Comparison of ENCODE assay signal across 24 mouse cellular contexts in the genomic region with DNA sequence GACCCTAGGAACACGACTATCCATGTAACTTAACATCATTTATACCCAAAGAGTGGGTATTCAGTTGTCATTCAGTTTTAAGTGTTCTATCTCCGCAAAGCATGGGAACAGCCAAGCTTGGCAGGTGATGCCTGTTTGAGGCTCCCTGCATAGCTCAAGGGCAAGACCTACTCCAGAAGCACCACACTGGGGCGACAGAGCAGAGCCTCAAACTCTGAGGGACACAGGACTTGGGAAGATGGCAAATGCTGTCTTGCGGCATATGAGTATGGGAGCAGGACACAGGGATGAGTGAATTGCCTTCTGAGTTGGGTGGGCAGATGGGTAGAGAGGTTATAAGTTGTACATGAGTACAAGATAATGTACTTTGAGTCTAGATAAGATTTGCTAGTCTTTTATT.
DNase-seq lines count a peak whose midpoint lies in the region; ATAC-seq and TF ChIP-seq lines count a peak whose summit lies in the region.
"Had no signal": no experiment of that assay in that cellular context is flagged by ENCODE, and none has a peak within 500 bp of the region (broad histone marks: within the 10 kb centered on the region; RNA-seq: fewer than 3 reads in every experiment).

No protein-coding gene starts in this region.

- H3K9ac ChIP-seq in heart, embryonic 16.5 days (ENCODE audit: low read length): no peak overlapping the region
- H3K9ac ChIP-seq in kidney, embryonic 16.5 days (replicated peaks; ENCODE audit: low read length): no peak overlapping the region
- no peak overlapping the region for H3K9ac ChIP-seq in stomach, embryonic 16.5 days (ENCODE audit: low read length)
- H3K9ac ChIP-seq in hindbrain, embryonic 12.5 days: no peak overlapping the region
- H3K9ac ChIP-seq: embryonic facial prominence, embryonic 12.5 days; liver, embryonic 15.5 days; midbrain, embryonic 13.5 days; neural tube, embryonic 13.5 days had no signal

- TF ChIP-seq POLR2A in lung, adult 2 months (IDR thresholded peaks at IDR 0.05; ENCODE audit: borderline replicate concordance, extremely low read depth, low read depth, low read length): no peak

- intact Hi-C loops in heart, postnatal 14 days (cut with DNase I): loop anchor here (2.0 to 5.0 kb wide), 2 partner anchors 56 to 184 kb away; no protein-coding TSS in a partner anchor

- H3K27ac ChIP-seq in heart, embryonic 16.5 days (ENCODE audit: low read length): peak overlapping the region; percentile 57; the same call in 1 of the 2 replicates
- H3K27ac ChIP-seq in kidney, embryonic 16.5 days (ENCODE audit: low read length): peak overlapping the region; percentile 63
- H3K27ac ChIP-seq in stomach, embryonic 16.5 days (ENCODE audit: low read length): peak overlapping the region; percentile 28; the same call in 1 of the 2 replicates
- no peak overlapping the region for H3K27ac ChIP-seq in hindbrain, embryonic 12.5 days
- H3K27ac ChIP-seq: embryonic facial prominence, embryonic 12.5 days; heart, embryonic 10.5 days; hindbrain, postnatal 0 days; liver, embryonic 15.5 days; macrophage; midbrain, embryonic 13.5 days; neural tube, embryonic 13.5 days had no signal

- no peaks in the 10 kb centered on the region for H3K27me3 ChIP-seq in heart, embryonic 16.5 days (ENCODE audit: control insufficient read depth, insufficient read depth, low read length)
- no peaks in the 10 kb centered on the region for H3K27me3 ChIP-seq in kidney, embryonic 16.5 days (ENCODE audit: insufficient read depth, low read length)
- no peaks in the 10 kb centered on the region for H3K27me3 ChIP-seq in stomach, embryonic 16.5 days (ENCODE audit: control insufficient read depth, insufficient read depth, low read length)
- no peaks in the 10 kb centered on the region for H3K27me3 ChIP-seq in hindbrain, embryonic 12.5 days
- H3K27me3 ChIP-seq: embryonic facial prominence, embryonic 12.5 days; liver, embryonic 15.5 days; midbrain, embryonic 13.5 days; neural tube, embryonic 13.5 days had no signal

- peaks cover 16% of the 10 kb centered on the region for H3K4me1 ChIP-seq in heart, embryonic 16.5 days (ENCODE audit: control insufficient read depth, insufficient read depth, low read length)
- peaks cover 17% of the 10 kb centered on the region for H3K4me1 ChIP-seq in kidney, embryonic 16.5 days (ENCODE audit: insufficient read depth, low read length)
- peaks cover 9% of the 10 kb centered on the region for H3K4me1 ChIP-seq in lung, adult 2 months (ENCODE audit: control insufficient read depth, insufficient read depth, low read length)
- peaks cover 15% of the 10 kb centered on the region for H3K4me1 ChIP-seq in stomach, embryonic 16.5 days (ENCODE audit: control insufficient read depth, insufficient read depth, low read length)
- no peaks in the 10 kb centered on the region for H3K4me1 ChIP-seq in hindbrain, embryonic 12.5 days
- H3K4me1 ChIP-seq: embryonic facial prominence, embryonic 12.5 days; midbrain, embryonic 13.5 days; neural tube, embryonic 13.5 days had no signal

- TF ChIP-seq CTCF in lung, adult 2 months (IDR thresholded peaks at IDR 0.05; ENCODE audit: insufficient read depth, low read length): 0 out of 2 replicates have a peak, but pooled peaks have one; percentile 18

- H3K9me3 ChIP-seq in heart, embryonic 16.5 days (replicated peaks; ENCODE audit: control insufficient read depth, low read length): no peaks in the 10 kb centered on the region
- no peaks in the 10 kb centered on the region for H3K9me3 ChIP-seq in kidney, embryonic 16.5 days (ENCODE audit: low read length)
- H3K9me3 ChIP-seq in stomach, embryonic 16.5 days (replicated peaks; ENCODE audit: control insufficient read depth, low read length): no peaks in the 10 kb centered on the region
- H3K9me3 ChIP-seq in hindbrain, embryonic 12.5 days (replicated peaks): no peaks in the 10 kb centered on the region
- H3K9me3 ChIP-seq: embryonic facial prominence, embryonic 12.5 days; heart, embryonic 10.5 days; liver, embryonic 15.5 days; midbrain, embryonic 13.5 days; neural tube, embryonic 13.5 days had no signal

- no peak for DNase-seq in heart, postnatal 14 days
- no peak for DNase-seq in kidney, postnatal 14 days
- no peak for DNase-seq in lung, adult 2 months
- no peak for DNase-seq in lung, postnatal 36 days
- DNase-seq: cerebellum, adult 11-12 months; cerebellum, adult 9-11 months; embryo, embryonic 11 days; layer of hippocampus, postnatal 36 days; left cerebral cortex, postnatal 4 days; liver; right cerebral cortex, postnatal 4 days had no signal

- ATAC-seq in heart, embryonic 16.5 days (replicated peaks; ENCODE audit: extremely low read depth, insufficient read depth, low FRiP score): no peak
- no peak for ATAC-seq in kidney, embryonic 16.5 days (ENCODE audit: low FRiP score, low TSS enrichment)
- no peak for ATAC-seq in stomach, embryonic 16.5 days (ENCODE audit: insufficient read depth, low FRiP score)
- ATAC-seq in hindbrain, embryonic 12.5 days (ENCODE audit: low FRiP score): no peak
- ATAC-seq: forebrain, embryonic 14.5 days; hindbrain, postnatal 0 days; intestine, embryonic 16.5 days; midbrain, embryonic 13.5 days had no signal

- 82% methylated on average over 4 of the region's 4 CpGs for WGBS in heart, embryonic 16.5 days
- WGBS in kidney, embryonic 16.5 days: 88% methylated on average over 4 of the region's 4 CpGs
- 77% methylated on average over 4 of the region's 4 CpGs for WGBS in lung, adult 2 months
- 75% methylated on average over 4 of the region's 4 CpGs for WGBS in stomach, embryonic 16.5 days
- 83% methylated on average over 4 of the region's 4 CpGs for WGBS in hindbrain, embryonic 12.5 days

- no peaks in the 10 kb centered on the region for H3K36me3 ChIP-seq in heart, embryonic 16.5 days (ENCODE audit: control insufficient read depth, insufficient read depth)
- H3K36me3 ChIP-seq in kidney, embryonic 16.5 days (ENCODE audit: insufficient read depth, low read length): no peaks in the 10 kb centered on the region
- H3K36me3 ChIP-seq in stomach, embryonic 16.5 days (ENCODE audit: control insufficient read depth, insufficient read depth, low read length): no peaks in the 10 kb centered on the region
- no peaks in the 10 kb centered on the region for H3K36me3 ChIP-seq in hindbrain, embryonic 12.5 days
- H3K36me3 ChIP-seq: embryonic facial prominence, embryonic 12.5 days; heart, embryonic 10.5 days; liver, embryonic 15.5 days; midbrain, embryonic 13.5 days; neural tube, embryonic 13.5 days had no signal

- no peak overlapping the region for H3K4me2 ChIP-seq in heart, embryonic 16.5 days (ENCODE audit: low read depth, low read length)
- no peak overlapping the region for H3K4me2 ChIP-seq in kidney, embryonic 16.5 days (replicated peaks; ENCODE audit: low read depth, low read length)
- H3K4me2 ChIP-seq in stomach, embryonic 16.5 days (ENCODE audit: low read depth, low read length): no peak overlapping the region
- H3K4me2 ChIP-seq in hindbrain, embryonic 12.5 days (replicated peaks): no peak overlapping the region
- H3K4me2 ChIP-seq: embryonic facial prominence, embryonic 12.5 days; liver, embryonic 15.5 days; midbrain, embryonic 13.5 days; neural tube, embryonic 13.5 days had no signal

- no peak overlapping the region for H3K4me3 ChIP-seq in heart, embryonic 16.5 days (ENCODE audit: low read length)
- H3K4me3 ChIP-seq in kidney, embryonic 16.5 days (ENCODE audit: low read length): no peak overlapping the region
- no peak overlapping the region for H3K4me3 ChIP-seq in lung, adult 2 months (replicated peaks; ENCODE audit: extremely low read depth, low read depth, low read length)
- no peak overlapping the region for H3K4me3 ChIP-seq in stomach, embryonic 16.5 days (replicated peaks; ENCODE audit: low read length)
- H3K4me3 ChIP-seq in hindbrain, embryonic 12.5 days: no peak overlapping the region
- H3K4me3 ChIP-seq: embryonic facial prominence, embryonic 12.5 days; heart, embryonic 10.5 days; liver, embryonic 15.5 days; midbrain, embryonic 13.5 days; neural tube, embryonic 13.5 days had no signal
